Mouse (Mus musculus): ENCODE measurements around the gene Gm20931. TPM values are rescaled to one million over a fixed set of nuclear protein-coding genes. Genes with fewer than 3 reads are reported as not detected.
"Not testable (repeated sequence)": the region's sequence is repeated elsewhere in the genome, so short reads cannot be mapped to it uniquely, and the experiment has no call there.

Gm20931 gene
- not detected in 2 replicates for polyA plus RNA-seq (2016; fragmentation: Nextera tagmentation; extraction: Ambion mirVana)

- not testable (repeated sequence) for H3K27ac ChIP-seq; H3K36me3 ChIP-seq (replicated peaks); H3K4me3 ChIP-seq; H3K27me3 ChIP-seq (ENCODE audit: poor library complexity, severe bottlenecking); DNase-seq (ENCODE audit: extremely low spot score, low spot score); H3K4me1 ChIP-seq; H3K9me3 ChIP-seq
- no CpG with 5 or more reads among the region's 6 CpGs for WGBS
These were observed at the start of gene Gm20931 for GRCm38 (mm10) chrY:55213420-55213819. Gene Gm20931, plus strand, starts transcription at chrY:55213720.

All from forebrain, embryonic 10.5 days (tissue).